Mouse (Mus musculus) telencephalon, adult 2 months (tissue): ENCODE results near the gene Themis3.
A peak's percentile ranks its signal among the peaks of the same experiment; 100 is the strongest.
"Not testable (repeated sequence)": the region's sequence is repeated elsewhere in the genome, so short reads cannot be mapped to it uniquely, and the experiment has no call there.

Source experiments
- DNase-seq: peaks from one replicate; pipeline ENCODE4 v3.0.0-alpha.2; 2011; ENCODE audit warnings: low read depth, low spot score

Themis3 gene

DNA sequence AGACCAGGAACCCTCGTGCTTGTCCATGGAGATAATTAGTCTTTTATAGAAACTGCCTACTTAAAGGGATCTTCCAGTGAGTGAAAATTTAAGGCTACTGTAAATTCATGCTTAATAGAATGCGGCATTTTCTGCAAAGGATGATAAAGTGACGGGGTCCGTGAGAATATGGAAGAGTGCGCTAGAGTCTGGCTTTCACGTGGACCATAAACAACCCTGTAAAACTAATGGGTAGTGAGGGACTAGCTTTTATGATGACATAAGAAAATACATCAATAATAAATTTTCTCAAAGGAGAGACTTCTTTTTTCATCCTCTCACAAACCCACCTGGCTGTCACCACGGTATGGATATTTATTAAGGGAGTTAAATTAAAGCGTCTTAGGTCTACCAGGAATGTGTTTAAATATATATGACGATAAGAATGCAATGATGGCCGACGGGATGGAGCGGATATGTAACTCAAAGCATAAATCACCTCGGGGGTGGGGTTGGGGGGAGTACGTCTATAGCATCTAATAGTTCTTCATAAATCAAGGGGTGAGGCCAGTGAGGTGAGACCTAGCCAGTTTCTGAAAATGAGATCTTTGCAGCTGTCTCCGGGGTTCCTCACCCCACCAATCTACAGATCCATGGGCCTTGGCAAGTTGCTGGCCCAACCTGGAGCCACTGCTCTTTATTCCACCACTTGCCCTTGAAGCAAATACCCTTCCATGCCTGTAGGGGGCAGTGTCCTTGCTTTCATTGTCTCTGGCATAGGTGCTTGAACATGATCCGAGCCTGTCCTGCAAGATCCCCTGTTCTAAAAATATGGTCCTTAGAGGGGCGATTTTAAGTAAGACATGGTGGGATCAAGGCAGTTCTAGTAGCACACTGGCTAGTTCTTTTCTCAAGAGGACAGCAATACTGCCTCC is 35.8 kb downstream of the Themis3 start:
- DNase-seq, result no peak

DNA sequence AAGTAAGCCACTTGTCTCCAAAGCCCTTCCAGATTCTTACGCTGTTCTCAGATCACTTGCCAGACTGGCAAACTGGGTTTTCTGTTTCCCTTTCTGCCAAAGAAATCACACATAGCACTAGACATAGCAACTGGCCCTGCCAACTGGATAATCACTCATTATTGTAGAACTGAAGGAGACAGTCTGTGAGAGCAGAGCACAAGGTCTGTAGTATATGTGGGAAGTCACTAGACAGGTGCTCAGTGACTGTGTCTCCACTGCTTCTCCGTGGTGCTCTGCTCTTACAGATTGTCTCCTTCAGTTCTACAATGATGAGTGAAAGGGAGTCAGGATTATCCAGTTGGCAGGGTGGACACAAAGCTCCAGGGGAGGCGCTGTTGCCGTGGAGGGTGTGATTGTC is 41.7 kb downstream of the Themis3 start:
- DNase-seq, result no peak

DNA sequence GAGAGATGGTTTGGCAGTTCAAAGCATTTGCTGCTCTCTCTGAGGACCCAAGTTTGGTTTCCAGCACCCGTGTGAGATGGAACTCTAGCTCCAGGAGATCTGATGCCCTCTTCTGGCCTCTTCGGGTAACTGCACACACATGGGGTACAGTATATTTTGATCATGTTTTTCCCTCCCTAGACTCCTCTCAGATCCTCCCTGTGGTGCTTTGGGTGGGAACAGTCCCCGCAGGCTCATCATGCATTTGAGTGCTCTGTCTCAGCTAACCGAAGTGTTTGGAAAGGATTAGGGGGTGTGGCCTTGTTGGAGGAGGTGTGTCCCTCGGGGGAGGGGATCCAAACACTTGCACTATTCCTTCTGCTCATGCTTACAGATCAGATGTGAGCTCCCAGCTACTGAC is 43.9 kb downstream of the Themis3 start:
- DNase-seq, result no peak

DNA sequence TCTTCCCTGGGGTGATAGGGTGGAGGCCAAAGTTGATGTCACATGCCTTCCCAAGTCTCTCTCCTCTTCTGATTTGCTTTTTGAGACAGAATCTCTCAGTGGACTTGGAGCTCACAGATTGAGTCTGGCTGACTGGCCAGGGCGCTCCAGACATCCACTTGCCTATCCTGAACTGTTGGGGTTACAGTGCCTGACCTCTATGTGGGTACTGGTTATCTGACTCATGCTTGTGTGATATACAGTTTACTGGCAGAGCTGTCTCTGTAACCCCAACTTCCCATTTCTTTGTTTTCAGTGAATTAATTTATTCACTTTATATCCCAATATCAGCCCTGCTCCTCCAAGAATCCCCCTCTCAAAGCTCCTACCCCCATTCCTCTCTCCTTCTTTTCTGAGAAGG is 62.1 kb downstream of the Themis3 start:
- DNase-seq, result no peak

DNA sequence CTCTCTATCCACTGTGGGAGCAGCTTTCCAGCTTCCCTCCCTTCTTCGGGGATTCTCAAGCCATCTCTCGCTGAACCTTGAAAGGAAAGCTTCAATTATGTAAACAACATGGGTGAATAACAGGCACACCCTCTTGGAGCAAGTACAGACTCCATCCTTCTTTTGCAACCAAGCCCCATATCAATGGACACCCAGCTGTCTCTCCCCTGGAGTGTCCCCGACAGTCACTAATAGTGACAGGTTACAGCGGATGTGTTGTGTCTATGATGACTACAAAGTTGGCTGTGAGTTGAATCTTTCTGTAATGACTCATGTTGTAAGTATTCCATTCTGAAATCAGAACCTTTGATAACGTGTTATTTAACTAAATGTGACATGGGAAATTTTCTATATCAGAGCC is 71.0 kb downstream of the Themis3 start:
- no peak for DNase-seq

DNA sequence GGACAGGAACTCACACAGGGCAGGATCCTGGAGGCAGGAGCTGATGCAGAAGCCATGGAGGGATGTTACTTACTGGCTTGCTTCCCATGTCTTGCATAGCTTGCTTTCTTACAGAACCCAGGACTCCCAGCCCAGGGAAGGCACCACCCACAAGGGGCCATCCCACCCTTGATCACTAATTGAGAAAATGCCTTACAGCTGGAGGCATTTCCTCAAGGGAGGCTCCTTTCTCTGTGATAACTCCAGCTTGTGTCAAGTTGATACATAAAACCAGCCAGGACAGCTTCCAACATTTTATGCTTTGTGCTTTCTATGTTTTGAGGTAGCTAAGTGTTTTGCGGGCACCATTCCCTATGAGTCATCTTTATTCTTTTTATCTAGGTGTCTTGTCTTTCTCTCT is 71.8 kb downstream of the Themis3 start:
- not testable (repeated sequence) for DNase-seq

DNA sequence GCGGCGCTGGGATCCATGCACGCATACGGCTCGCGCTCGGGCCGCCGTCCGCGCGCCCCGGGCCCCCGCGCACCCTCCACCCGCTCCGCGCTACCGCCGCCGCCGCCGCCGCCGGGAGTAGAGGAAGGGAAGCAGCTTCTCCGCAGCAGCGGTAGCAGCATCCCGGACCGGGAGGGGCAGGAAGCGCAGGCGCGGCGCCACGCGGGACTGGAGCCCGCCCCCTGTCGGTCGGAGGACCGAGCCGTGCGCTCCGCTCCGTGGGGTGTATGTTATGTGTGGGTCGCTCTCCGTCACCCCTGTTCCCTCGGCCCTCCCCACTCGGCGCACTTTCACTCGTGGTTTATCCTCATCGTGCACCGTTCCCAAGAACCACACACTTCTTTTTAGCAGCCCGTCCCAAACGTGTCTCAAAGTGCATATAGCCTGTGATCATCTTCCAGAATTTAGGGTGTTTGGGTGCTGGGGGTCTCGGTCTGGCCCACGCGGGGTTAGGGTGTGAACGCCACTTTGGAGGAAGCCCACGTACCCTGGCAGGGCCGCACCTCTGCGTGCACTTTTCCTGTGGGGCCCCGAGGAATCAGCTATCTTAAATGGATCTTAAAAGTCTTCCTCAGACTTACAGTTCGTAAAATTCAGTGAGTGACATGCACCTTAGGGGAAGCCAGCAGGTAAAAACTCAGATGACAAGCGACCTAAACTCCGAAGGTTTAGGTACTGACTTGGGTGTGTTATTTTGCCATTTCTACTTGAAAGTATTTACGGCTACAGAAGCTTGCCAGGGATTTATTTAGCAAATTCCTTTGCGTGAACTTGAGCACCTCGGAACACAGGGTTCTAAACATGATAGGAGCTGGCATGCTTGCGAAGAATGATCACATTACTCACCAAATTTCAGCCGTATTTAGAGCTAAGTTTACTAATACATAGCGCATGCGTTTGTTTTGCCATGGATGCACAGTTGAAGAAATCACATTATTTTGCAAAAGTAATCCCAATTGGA is 74.6 kb downstream of the Themis3 start, which contains the start of gene Rab12:
Gene Rab12 (minus strand): TSS at position 176 of the 1,000 bp plus-strand sequence.
- peak; percentile 58 for DNase-seq

DNA sequence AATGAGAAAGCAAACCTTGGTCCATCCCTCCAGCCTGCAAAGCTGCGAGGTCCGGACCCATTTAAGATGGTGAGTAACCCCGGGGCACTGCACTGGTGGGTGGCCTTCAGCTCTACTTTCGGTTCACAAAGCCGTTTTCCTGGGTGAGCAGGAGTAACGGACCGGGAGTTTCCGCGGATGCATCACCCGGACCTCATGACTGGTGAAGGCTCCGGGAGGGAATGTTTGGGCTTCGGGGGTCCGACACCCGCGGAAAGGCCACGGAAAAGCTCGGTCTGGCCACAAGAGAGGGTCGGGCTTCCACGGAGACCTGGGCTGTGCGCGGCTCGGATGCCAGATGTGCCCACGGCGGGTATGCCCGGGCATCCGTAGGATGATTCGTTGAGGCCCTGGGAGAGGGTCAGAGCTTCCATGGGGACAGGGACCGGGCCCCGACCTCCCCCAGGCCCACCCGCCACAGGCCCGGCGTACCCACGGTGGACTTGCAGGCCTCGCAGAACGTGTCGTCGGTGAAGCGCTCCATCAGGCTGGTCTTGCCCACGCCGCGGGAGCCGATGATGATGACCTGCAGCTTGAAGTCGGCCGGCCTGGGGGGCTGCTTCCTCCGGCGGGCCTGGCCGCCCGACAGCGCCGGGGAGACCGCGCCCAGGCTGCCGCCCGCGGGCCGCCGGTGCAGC is 75.4 kb downstream of the Themis3 start:
- DNase-seq, result no peak

DNA sequence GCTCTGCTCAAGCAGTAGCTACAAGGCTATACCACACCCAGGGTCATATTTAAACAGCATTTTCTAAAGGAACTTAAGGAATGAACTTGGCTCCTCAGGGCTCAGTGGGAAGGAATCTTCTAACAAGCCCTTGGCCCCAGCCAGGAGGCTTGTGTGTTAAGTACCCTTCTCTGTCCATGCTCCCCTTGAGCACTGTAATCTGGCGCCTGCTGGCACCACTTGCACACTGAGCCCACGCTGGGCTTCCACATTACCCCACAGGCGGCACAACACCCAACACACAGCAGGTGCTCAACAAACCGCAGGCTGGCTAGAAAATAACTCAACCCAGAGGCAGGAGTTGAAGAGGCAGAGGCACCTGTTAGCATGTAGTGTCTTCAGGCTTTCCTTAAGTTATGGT is 77.5 kb downstream of the Themis3 start:
- no peak for DNase-seq

DNA sequence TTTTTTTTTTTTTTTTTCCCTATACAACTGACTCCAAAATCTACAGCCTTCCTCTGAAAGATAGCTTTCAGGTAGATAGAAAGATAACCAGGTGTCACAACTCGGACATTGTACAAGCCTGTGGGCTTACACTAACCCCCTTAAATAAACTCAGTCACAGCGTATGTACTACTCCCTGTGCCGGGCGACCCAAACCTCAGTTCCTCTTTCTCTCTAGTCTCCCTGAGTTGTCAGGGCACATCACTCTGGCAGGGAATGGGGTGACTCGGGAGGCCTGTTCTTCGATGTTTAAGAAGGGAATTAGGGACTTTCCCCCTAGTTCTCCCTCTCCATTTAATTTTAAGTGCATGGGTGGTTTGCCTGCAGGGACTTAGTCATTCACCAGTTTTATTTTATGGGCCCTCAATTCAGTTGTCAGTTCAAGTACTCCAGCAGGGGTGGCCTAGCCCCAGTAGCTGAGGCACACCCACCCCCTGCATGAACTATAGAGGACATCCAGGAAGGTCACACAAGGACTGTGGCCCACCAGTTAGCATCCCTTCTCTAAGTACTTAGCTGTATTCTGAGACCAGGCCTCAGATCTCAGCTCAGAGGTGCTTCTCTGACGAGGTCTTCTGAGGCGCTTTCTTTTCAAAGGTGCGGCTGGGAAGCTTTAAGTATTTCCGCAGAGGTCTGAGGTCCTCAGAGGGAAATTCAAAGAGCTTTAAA is 80.0 kb downstream of the Themis3 start:
- DNase-seq, result no peak

DNA sequence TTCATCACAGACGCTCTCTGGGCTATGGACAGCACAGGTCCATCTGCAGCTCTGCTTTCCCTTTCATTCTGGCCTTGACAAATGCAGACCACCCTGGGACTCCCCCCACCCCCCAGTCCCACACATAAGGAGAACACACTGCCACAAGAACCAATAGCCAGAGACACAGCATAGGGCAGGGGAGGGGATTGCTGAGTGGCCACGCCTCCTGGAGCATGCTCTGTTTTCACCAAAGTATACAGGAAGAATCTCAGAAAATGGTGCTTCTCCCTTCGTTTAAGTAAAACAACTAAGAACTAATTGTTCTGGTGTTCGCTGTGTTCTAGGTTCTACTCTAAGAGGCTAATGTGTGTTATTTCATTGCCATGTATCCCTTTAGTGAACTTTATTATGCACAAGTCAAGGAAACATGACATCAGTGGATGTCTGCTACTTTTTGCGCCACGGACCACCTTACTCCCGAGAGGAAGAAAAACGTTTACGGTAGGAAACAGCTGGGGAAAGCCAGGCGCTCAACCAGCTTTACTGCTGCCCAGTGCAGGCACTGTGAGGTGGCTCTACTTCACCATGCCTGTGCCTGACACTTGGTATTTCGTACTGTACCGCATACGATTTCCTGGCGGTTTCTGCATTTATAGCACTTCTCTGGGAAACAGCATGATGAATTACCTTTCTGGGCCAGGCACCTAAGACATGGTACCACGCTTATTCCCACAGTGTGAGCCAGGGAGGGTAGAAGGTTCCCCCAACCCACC is 82.0 kb downstream of the Themis3 start:
- no peak for DNase-seq

DNA sequence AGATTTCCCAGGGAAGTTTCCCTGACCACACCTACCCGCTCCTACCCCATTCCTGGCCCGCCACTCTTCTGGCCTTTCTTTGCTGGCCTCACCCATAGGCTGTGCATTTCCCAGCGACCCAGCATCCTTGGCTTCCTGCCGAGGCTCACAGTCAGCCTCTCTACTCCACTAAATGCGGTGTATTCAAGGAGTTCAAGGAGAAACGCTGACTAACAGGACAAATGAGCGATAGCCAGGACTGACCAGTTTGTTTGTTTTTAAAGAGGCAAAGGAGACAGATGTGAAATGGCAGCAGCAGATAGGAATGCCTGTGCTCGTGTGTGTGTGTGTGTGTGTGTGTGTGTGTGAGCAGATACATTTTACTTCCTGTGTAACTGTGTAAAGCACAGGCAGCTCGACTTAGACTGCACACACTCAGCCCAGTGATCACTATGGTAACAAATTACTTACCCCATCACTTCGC is 84.2 kb downstream of the Themis3 start:
- no peak for DNase-seq

DNA sequence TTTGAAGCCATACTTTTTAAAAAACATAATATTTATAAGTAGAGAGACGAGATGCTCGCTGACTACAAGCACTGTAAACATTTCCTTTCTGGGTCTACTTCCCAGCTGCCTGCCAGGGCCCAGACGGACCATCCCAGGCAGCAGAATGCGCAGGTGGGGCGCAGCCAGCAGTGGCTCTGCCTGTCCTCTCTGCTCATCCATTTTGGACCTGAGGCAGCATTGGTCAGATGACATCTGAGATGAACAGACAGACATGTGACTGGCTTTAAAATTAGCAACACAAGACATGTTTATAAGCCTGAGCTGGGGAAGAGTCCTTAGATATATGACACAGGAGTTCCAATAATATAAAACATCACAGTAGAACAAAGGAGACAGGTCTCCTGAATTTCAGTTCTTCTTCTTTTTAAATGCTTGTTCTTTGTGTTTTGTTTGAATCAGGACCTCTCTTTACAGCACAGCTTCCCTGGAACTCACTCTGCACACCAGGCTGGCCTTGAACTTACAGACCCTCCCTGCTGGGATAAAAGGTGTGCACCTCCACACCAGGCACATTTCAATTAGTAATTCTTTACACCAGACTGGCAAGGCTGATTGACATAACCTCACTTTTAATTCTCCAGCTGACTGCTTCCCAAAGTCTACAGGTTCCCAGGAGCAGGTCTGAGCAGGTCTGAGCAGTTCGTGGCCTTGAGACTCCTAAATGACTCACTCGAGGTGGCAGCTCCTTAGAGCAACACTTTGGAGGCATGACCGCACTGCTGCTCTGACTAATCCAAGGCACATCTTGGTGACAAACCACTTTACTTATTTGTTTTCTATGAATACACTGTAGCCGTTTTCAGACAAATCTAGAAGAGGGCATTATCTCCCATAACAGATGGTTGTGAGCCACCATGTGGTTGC is 87.1 kb downstream of the Themis3 start:
- DNase-seq, result no peak

DNA sequence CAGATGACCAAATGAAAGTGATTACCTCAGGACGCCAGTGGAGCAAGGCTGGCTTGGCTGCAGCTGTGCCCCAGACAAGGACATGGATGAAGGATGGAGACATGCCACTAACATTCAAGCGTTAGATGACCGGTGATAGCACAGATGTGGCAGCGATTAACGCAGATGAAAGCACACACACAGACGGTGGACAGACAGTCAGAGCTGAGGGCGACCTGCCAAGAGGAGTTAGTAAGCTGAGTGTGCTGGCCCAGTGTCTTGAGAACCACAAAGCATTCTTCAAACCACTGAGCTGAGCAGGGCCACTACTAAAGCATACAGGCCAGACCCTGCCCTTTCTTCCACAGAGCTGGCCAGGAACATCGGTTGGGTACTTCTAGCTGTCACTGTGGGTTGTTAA is 89.5 kb downstream of the Themis3 start:
- no peak for DNase-seq
